Mouse (Mus musculus): ENCODE measurements around the gene Klhl7. TPM values are rescaled to one million over a fixed set of nuclear protein-coding genes. Genes with fewer than 3 reads are reported as not detected.

Gene Klhl7
- 46.3 and 47.4 TPM in 2 replicates for polyA plus RNA-seq (2015; fragmentation: Nextera tagmentation; extraction: Ambion mirVana)

- no peaks in the 10 kb centered on the region for H3K36me3 ChIP-seq (ENCODE audit: control insufficient read depth, insufficient read depth, low read length)
- no peaks in the 10 kb centered on the region for H3K27me3 ChIP-seq (ENCODE audit: control insufficient read depth, insufficient read depth, low read depth, low read length)
- ATAC-seq (ENCODE audit: low read depth): peak; percentile 98
- H3K4me2 ChIP-seq (ENCODE audit: low read depth, low read length): peak within 1 kb of the TSS; percentile 59
- WGBS: 2% methylated on average over 43 of the region's 47 CpGs
- no peaks in the 10 kb centered on the region for H3K9me3 ChIP-seq (ENCODE audit: control insufficient read depth, low read length)
- peaks cover 2% of the 10 kb centered on the region; the same call in 1 of the 2 replicates for H3K4me1 ChIP-seq (replicated peaks; ENCODE audit: control insufficient read depth, insufficient read depth, low read length)
- peak within 1 kb of the TSS; percentile 83 for H3K4me3 ChIP-seq (ENCODE audit: low read length)
- peak within 1 kb of the TSS; percentile 84 for H3K27ac ChIP-seq (ENCODE audit: low read length)
- H3K9ac ChIP-seq (ENCODE audit: low read length): peak within 1 kb of the TSS; percentile 86
These were observed at the start of gene Klhl7 for GRCm38 (mm10) chr5:24100106-24100809. TSS of gene Klhl7 (plus strand) at chr5:24100605.

- Histone ChIP-seq H3K4me2 (ENCODE audit: low read depth, low read length) (no peak overlapping the region), H3K9ac (ENCODE audit: low read length) (no peak overlapping the region), H3K27me3 (ENCODE audit: control insufficient read depth, insufficient read depth, low read depth, low read length) (no peaks in the 10 kb centered on the region), H3K4me1 (replicated peaks; ENCODE audit: control insufficient read depth, insufficient read depth, low read length) (peaks cover 12% of the 10 kb centered on the region), H3K9me3 (ENCODE audit: control insufficient read depth, low read length) (no peaks in the 10 kb centered on the region), H3K4me3 (ENCODE audit: low read length) (no peak overlapping the region), H3K27ac (ENCODE audit: low read length) (no peak overlapping the region), H3K36me3 (ENCODE audit: control insufficient read depth, insufficient read depth, low read length) (no peaks in the 10 kb centered on the region)
- ATAC-seq (ENCODE audit: low read depth): no peak
- 59% methylated on average over 16 of the region's 16 CpGs for WGBS
These were observed 48.4 kb upstream of the Klhl7 start for GRCm38 (mm10) chr5:24051755-24052675.

GRCm38 (mm10) chr5:24053245-24054190, 46.9 kb upstream of the Klhl7 start:
- Histone ChIP-seq H3K9ac (ENCODE audit: low read length) (no peak overlapping the region), H3K36me3 (ENCODE audit: control insufficient read depth, insufficient read depth, low read length) (no peaks in the 10 kb centered on the region), H3K27ac (ENCODE audit: low read length) (peak overlapping the region; percentile 67), H3K27me3 (ENCODE audit: control insufficient read depth, insufficient read depth, low read depth, low read length) (no peaks in the 10 kb centered on the region), H3K9me3 (ENCODE audit: control insufficient read depth, low read length) (no peaks in the 10 kb centered on the region), H3K4me2 (ENCODE audit: low read depth, low read length) (peak overlapping the region; percentile 26; the same call in 1 of the 2 replicates), H3K4me1 (replicated peaks; ENCODE audit: control insufficient read depth, insufficient read depth, low read length) (peaks cover 12% of the 10 kb centered on the region), H3K4me3 (ENCODE audit: low read length) (no peak overlapping the region)
- 26% methylated on average over 9 of the region's 9 CpGs for WGBS
- ATAC-seq (ENCODE audit: low read depth): peak; percentile 87

GRCm38 (mm10) chr5:24054382-24054781, 46.0 kb upstream of the Klhl7 start:
- Histone ChIP-seq H3K9ac (ENCODE audit: low read length) (no peak overlapping the region), H3K4me3 (ENCODE audit: low read length) (no peak overlapping the region), H3K4me1 (replicated peaks; ENCODE audit: control insufficient read depth, insufficient read depth, low read length) (peaks cover 12% of the 10 kb centered on the region), H3K36me3 (ENCODE audit: control insufficient read depth, insufficient read depth, low read length) (no peaks in the 10 kb centered on the region), H3K4me2 (ENCODE audit: low read depth, low read length) (no peak overlapping the region), H3K27ac (ENCODE audit: low read length) (no peak overlapping the region), H3K9me3 (ENCODE audit: control insufficient read depth, low read length) (no peaks in the 10 kb centered on the region), H3K27me3 (ENCODE audit: control insufficient read depth, insufficient read depth, low read depth, low read length) (no peaks in the 10 kb centered on the region)
- WGBS: 79% methylated on average over 3 of the region's 3 CpGs
- ATAC-seq (ENCODE audit: low read depth): no peak

DNA sequence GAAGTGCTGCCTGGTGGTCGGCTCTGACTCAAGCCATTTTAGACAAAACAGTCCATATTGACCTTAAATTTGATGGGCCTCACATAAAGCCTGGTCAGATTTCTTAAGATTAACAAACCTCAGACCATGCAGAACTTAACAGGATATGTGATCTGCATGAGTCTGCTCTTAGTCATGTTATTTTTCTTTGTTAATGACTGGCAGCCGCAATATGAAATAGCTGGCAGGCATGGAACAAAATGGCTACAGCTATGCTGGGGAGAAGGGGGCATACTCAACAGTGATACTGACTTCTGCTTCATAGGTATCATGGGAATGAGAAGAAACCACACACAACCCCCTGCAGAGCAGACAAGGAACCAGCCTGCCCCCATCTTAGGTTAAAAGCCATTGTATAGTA, 43.5 kb upstream of the Klhl7 start:
- H3K9ac ChIP-seq (ENCODE audit: low read length): no peak overlapping the region
- no peak for ATAC-seq (ENCODE audit: low read depth)
- peaks cover 12% of the 10 kb centered on the region for H3K4me1 ChIP-seq (replicated peaks; ENCODE audit: control insufficient read depth, insufficient read depth, low read length)
- H3K9me3 ChIP-seq (ENCODE audit: control insufficient read depth, low read length): no peaks in the 10 kb centered on the region
- no peaks in the 10 kb centered on the region for H3K27me3 ChIP-seq (ENCODE audit: control insufficient read depth, insufficient read depth, low read depth, low read length)
- H3K4me3 ChIP-seq (ENCODE audit: low read length): no peak overlapping the region
- WGBS: 81% methylated on average over 2 of the region's 2 CpGs
- H3K36me3 ChIP-seq (ENCODE audit: control insufficient read depth, insufficient read depth, low read length): no peaks in the 10 kb centered on the region
- H3K4me2 ChIP-seq (ENCODE audit: low read depth, low read length): no peak overlapping the region
- H3K27ac ChIP-seq (ENCODE audit: low read length): no peak overlapping the region

DNA sequence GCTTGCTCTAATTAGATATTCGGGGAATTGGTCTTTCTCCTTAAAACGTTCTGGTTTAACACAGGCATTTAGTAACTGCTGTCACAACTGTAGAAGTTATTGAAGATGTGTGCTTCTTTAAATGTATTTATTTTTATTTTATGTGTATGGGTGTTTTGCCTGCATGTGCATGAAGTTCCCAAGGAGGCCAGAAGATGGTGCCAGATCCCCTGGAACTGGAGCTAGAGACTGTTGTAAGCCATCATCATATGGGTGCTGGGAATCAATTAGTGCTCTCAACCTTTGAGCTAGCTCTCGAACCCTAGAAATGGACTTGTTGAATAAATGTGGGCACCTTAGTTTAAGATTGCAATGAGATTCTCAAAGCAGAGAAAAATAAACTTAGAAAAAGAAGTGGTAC, 42.8 kb upstream of the Klhl7 start:
- Histone ChIP-seq H3K4me3 (ENCODE audit: low read length) (no peak overlapping the region), H3K27ac (ENCODE audit: low read length) (no peak overlapping the region), H3K9me3 (ENCODE audit: control insufficient read depth, low read length) (no peaks in the 10 kb centered on the region), H3K4me2 (ENCODE audit: low read depth, low read length) (no peak overlapping the region), H3K4me1 (replicated peaks; ENCODE audit: control insufficient read depth, insufficient read depth, low read length) (peaks cover 9% of the 10 kb centered on the region), H3K27me3 (ENCODE audit: control insufficient read depth, insufficient read depth, low read depth, low read length) (no peaks in the 10 kb centered on the region), H3K9ac (ENCODE audit: low read length) (no peak overlapping the region), H3K36me3 (ENCODE audit: control insufficient read depth, insufficient read depth, low read length) (no peaks in the 10 kb centered on the region)
- WGBS: 70% methylated on average over 3 of the region's 3 CpGs
- ATAC-seq (ENCODE audit: low read depth): no peak

- no peak for ATAC-seq (ENCODE audit: low read depth)
- Histone ChIP-seq H3K4me1 (replicated peaks; ENCODE audit: control insufficient read depth, insufficient read depth, low read length) (no peaks in the 10 kb centered on the region), H3K36me3 (ENCODE audit: control insufficient read depth, insufficient read depth, low read length) (no peaks in the 10 kb centered on the region), H3K9ac (ENCODE audit: low read length) (no peak overlapping the region), H3K4me2 (ENCODE audit: low read depth, low read length) (no peak overlapping the region), H3K9me3 (ENCODE audit: control insufficient read depth, low read length) (no peaks in the 10 kb centered on the region), H3K27me3 (ENCODE audit: control insufficient read depth, insufficient read depth, low read depth, low read length) (no peaks in the 10 kb centered on the region), H3K4me3 (ENCODE audit: low read length) (no peak overlapping the region), H3K27ac (ENCODE audit: low read length) (no peak overlapping the region)
- 49% methylated on average over 3 of the region's 3 CpGs for WGBS
These were observed 39.5 kb upstream of the Klhl7 start for GRCm38 (mm10) chr5:24060949-24061348.

- 77% methylated on average over 6 of the region's 6 CpGs for WGBS
- H3K4me2 ChIP-seq (ENCODE audit: low read depth, low read length): no peak overlapping the region
- H3K4me1 ChIP-seq (replicated peaks; ENCODE audit: control insufficient read depth, insufficient read depth, low read length): no peaks in the 10 kb centered on the region
- no peak overlapping the region for H3K4me3 ChIP-seq (ENCODE audit: low read length)
- H3K36me3 ChIP-seq (ENCODE audit: control insufficient read depth, insufficient read depth, low read length): no peaks in the 10 kb centered on the region
- no peaks in the 10 kb centered on the region for H3K27me3 ChIP-seq (ENCODE audit: control insufficient read depth, insufficient read depth, low read depth, low read length)
- H3K9ac ChIP-seq (ENCODE audit: low read length): no peak overlapping the region
- no peak overlapping the region for H3K27ac ChIP-seq (ENCODE audit: low read length)
- no peak for ATAC-seq (ENCODE audit: low read depth)
- H3K9me3 ChIP-seq (ENCODE audit: control insufficient read depth, low read length): no peaks in the 10 kb centered on the region
These were observed 37.4 kb upstream of the Klhl7 start for GRCm38 (mm10) chr5:24063034-24063433.

All from lung, embryonic 16.5 days (tissue).